ENCODE assay signal across 12 mouse cellular contexts in the genomic region with DNA sequence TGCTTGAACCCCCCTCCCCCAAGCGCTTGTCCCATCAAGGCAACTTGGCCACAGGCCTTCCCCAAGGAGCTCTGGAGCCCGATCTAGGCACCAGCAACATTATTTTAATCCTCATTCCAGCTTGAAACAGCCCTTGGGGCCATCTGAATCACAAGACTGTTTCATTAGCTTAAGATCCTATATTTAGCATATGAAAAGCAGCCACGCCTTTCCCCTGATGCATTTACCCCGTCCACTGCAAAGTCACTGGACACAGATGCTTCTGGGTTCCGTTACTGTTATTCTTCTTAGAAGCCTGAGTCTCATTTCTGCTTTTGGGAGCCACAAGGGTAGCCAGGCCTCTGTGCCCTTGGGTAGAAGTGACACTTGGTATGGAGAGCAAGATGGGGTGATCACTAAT.
"Had no signal": no experiment of that assay in that cellular context is flagged by ENCODE, and none has a peak within 500 bp of the region (broad histone marks: within the 10 kb centered on the region; RNA-seq: fewer than 3 reads in every experiment).

No protein-coding gene starts in this region.

- H3K4me3 ChIP-seq: limb, embryonic 13.5 days; myocyte; neural tube, embryonic 15.5 days had no signal

- H3K27me3 ChIP-seq: neural tube, embryonic 15.5 days had no signal

- H3K27ac ChIP-seq: limb, embryonic 13.5 days; liver, embryonic 14.5 days; neural tube, embryonic 15.5 days had no signal

- DNase-seq: kidney, adult 2 months; kidney, postnatal 36 days; left cerebral cortex, postnatal 4 days; lung, adult 18-20 months; right cerebral cortex, adult 18-20 months; right cerebral cortex, postnatal 25 days; thymus, postnatal 4 days had no signal

- H3K4me2 ChIP-seq: limb, embryonic 13.5 days; midbrain, embryonic 11.5 days; neural tube, embryonic 15.5 days had no signal

- H3K9ac ChIP-seq: limb, embryonic 13.5 days; liver, embryonic 14.5 days; neural tube, embryonic 15.5 days had no signal

- H3K4me1 ChIP-seq: limb, embryonic 13.5 days had no signal

- H3K36me3 ChIP-seq: limb, embryonic 13.5 days; neural tube, embryonic 15.5 days had no signal

- H3K9me3 ChIP-seq: limb, embryonic 13.5 days; neural tube, embryonic 15.5 days had no signal
